Mouse (Mus musculus) stomach, postnatal 0 days (tissue): ENCODE results near the gene Nploc4. TPM values are rescaled to one million over a fixed set of nuclear protein-coding genes. Genes with fewer than 3 reads are reported as not detected.

Source experiments
- ATAC-seq: fragments of 200-750 bp; cut with Nextera tagmentation; 2 replicates; pipeline ENCODE4 v1.8.0; 2017; ENCODE audit not compliant: low FRiP score, low TSS enrichment
- DNase-seq: peaks from one replicate; pipeline ENCODE4 v3.0.0-alpha.2; 2016; ENCODE audit warnings: low spot score
- H3K27ac ChIP-seq: fragments of 300-500 bp; sonication (generic); replicated peaks from 2 replicates; pipeline ENCODE4 v1.5.1; 2014; ENCODE audit warnings: mild to moderate bottlenecking, control low read depth
- H3K27me3 ChIP-seq: fragments of 300-500 bp; sonication (generic); 2 replicates; pipeline ENCODE4 v1.6.1; 2014; ENCODE audit warnings: low read length; ENCODE audit not compliant: control insufficient read depth, insufficient read depth
- H3K36me3 ChIP-seq: fragments of 300-500 bp; sonication (generic); 2 replicates; pipeline ENCODE4 v1.6.1; 2014; ENCODE audit warnings: low read length, mixed read lengths; ENCODE audit not compliant: control insufficient read depth, insufficient read depth
- H3K4me1 ChIP-seq: fragments of 300-500 bp; sonication (generic); replicated peaks from 2 replicates; pipeline ENCODE4 v1.6.1; 2014; ENCODE audit warnings: antibody characterized with exemption; ENCODE audit not compliant: control insufficient read depth, insufficient read depth
- H3K4me2 ChIP-seq: fragments of 300-500 bp; sonication (generic); replicated peaks from 2 replicates; pipeline ENCODE4 v1.6.1; 2014; ENCODE audit warnings: low read depth, mild to moderate bottlenecking, control low read depth, moderate library complexity
- H3K4me3 ChIP-seq: fragments of 300-500 bp; sonication (generic); 2 replicates; pipeline ENCODE4 v1.5.1; 2014; ENCODE audit warnings: low read depth, low read length, control low read depth
- H3K9ac ChIP-seq: fragments of 300-500 bp; sonication (generic); 2 replicates; pipeline ENCODE4 v1.6.1; 2014; ENCODE audit warnings: mild to moderate bottlenecking, low read length, control low read depth, mixed read lengths
- H3K9me3 ChIP-seq: fragments of 300-500 bp; sonication (generic); 2 replicates; pipeline ENCODE4 v1.6.1; 2016; ENCODE audit warnings: low read length; ENCODE audit not compliant: control insufficient read depth
- CTCF ChIP-seq: IDR thresholded peaks from 2 replicates; pipeline ENCODE4 v1.5.1; 2016; ENCODE audit warnings: antibody characterized with exemption, low read depth, mild to moderate bottlenecking, moderate library complexity
- EP300 ChIP-seq: optimal IDR thresholded peaks from 2 replicates; pipeline ENCODE3; 2016; ENCODE audit warnings: antibody characterized with exemption
- WGBS: fragments of 180-500 bp; shearing (Covaris S2); extraction: QIAGEN DNeasy Blood & Tissue Kit; methylation state at CpG from one replicate; pipeline ENCODE4 v1.1.7; 2014; 5-methylcytosine and 5-hydroxymethylcytosine counted together
- microRNA-seq: library from miRNA; unstranded; fragments of <30 nt; microRNA quantifications from one replicate; pipeline ENCODE4, GENCODE M21; 2016
- polyA plus RNA-seq: library from polyadenylated mRNA; unstranded; fragments of >200 nt; fragmentation: Nextera tagmentation; extraction: Ambion mirVana; gene quantifications from 2 replicates; pipeline ENCODE4 v1.2.1, GENCODE M21; 2015

Gene Nploc4
- polyA plus RNA-seq, 1 experiment from 2014 or later = 15.7 TPM

DNA sequence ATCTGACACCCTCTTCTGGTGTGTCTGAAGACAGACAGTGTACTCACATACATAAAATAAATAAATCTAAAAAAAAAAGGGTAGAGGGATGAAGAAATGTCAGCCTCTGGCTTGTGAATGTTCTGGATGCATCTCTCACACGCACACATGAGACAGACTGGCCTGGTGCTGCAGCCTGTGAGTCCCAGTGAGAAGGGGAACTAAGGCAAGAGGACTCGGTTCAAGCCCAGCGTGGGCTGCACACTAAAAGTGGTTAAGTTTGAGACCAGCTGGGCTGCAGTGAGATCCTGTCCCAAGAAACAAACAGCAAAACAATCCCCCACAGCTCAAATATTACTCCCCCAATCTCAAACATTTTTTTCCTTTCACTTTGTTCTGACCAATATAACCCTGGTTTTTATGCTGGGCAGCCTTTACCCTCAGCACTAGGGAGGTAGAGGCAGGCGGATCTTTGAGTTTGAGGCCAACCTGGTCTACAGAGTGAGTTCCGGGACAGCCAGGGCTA is 94.8 kb downstream of the Nploc4 start:
- Histone ChIP-seq H3K4me2 (no peak overlapping the region), H3K36me3 (peaks cover 5% of the 10 kb centered on the region), H3K4me3 (no peak overlapping the region), H3K4me1 (no peaks in the 10 kb centered on the region; the same call in 1 of the 2 replicates), H3K27ac (no peak overlapping the region), H3K27me3 (no peaks in the 10 kb centered on the region), H3K9ac (no peak overlapping the region), H3K9me3 (no peaks in the 10 kb centered on the region)
- DNase-seq (peak; percentile 13), ATAC-seq (no peak)
- WGBS = 90% methylated on average over 5 of the region's 5 CpGs
- no peak for TF ChIP-seq EP300
- TF ChIP-seq CTCF = no peak

DNA sequence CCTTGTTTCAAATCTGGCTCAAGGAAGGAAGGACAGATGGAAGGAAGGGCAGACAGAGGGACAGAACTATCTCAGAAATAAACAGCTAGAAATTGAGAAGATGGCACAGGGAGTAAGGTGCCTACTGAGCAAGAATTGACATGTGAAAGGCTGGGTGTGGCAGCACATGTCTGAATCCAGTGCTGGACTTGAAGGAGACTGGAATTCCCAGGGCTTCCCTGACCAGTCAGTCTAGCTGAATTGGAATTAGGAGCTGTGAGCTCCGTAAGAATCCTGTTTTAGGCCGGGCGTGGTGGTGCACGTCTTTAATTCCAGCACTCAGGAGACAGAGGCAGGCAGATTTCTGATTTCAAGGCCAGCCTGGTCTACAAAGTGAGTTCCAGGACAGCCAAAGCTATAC is 95.8 kb downstream of the Nploc4 start:
- no peaks in the 10 kb centered on the region for H3K27me3 ChIP-seq
- H3K9me3 ChIP-seq = no peaks in the 10 kb centered on the region
- H3K4me3 ChIP-seq = no peak overlapping the region
- H3K4me1 ChIP-seq = no peaks in the 10 kb centered on the region; the same call in 1 of the 2 replicates
- H3K9ac ChIP-seq = no peak overlapping the region
- no peak overlapping the region for H3K27ac ChIP-seq
- H3K36me3 ChIP-seq = peaks cover 5% of the 10 kb centered on the region
- no peak overlapping the region for H3K4me2 ChIP-seq
- WGBS = 83% methylated on average over 4 of the region's 4 CpGs
- ATAC-seq = no peak
- DNase-seq = peak; percentile 13
- no peak for TF ChIP-seq CTCF
- TF ChIP-seq EP300 = no peak

- Histone ChIP-seq H3K9ac (no peak overlapping the region), H3K36me3 (peaks cover 1% of the 10 kb centered on the region), H3K4me3 (no peak overlapping the region), H3K27ac (peak overlapping the region; percentile 77), H3K4me1 (no peaks in the 10 kb centered on the region; the same call in 1 of the 2 replicates), H3K4me2 (no peak overlapping the region), H3K9me3 (no peaks in the 10 kb centered on the region), H3K27me3 (no peaks in the 10 kb centered on the region)
- DNase-seq (peak; percentile 82), ATAC-seq (peak; percentile 83)
- WGBS = 60% methylated on average over 10 of the region's 10 CpGs
- no peak for TF ChIP-seq CTCF
- TF ChIP-seq EP300 = no peak
Measured at GRCm38 (mm10) chr11:120339978-120340513, 97.5 kb downstream of the Nploc4 start.

DNA sequence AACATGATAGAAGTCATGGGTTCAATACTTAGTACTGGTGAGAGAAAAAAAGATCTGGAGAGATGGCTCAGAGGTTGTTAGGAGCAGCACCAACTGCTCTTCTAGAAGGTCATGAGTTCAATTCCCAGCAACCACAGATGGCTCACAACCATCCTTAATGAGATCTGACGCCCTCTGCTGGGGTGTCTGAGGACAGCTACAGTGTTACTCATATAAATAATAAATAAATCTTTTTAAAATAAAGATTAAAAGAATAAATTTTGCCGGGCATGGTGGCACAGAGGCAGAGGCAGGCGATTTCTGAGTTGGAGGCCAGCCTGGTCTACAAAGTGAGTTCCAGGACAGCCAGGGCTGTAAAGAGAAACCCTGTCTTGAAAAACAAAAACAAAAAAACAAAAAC is 98.7 kb downstream of the Nploc4 start:
- H3K9ac ChIP-seq = no peak overlapping the region
- H3K4me1 ChIP-seq = no peaks in the 10 kb centered on the region
- H3K27me3 ChIP-seq = no peaks in the 10 kb centered on the region
- DNase-seq (no peak), ATAC-seq (no peak)
- no peak overlapping the region for H3K27ac ChIP-seq
- no peaks in the 10 kb centered on the region for H3K36me3 ChIP-seq
- 64% methylated on average over 3 of the region's 3 CpGs for WGBS
- no peak overlapping the region for H3K4me3 ChIP-seq
- H3K9me3 ChIP-seq = no peaks in the 10 kb centered on the region
- H3K4me2 ChIP-seq = no peak overlapping the region
- TF ChIP-seq EP300 (no peak), CTCF (peak; percentile 19; the same call in 1 of the 2 replicates)

DNA sequence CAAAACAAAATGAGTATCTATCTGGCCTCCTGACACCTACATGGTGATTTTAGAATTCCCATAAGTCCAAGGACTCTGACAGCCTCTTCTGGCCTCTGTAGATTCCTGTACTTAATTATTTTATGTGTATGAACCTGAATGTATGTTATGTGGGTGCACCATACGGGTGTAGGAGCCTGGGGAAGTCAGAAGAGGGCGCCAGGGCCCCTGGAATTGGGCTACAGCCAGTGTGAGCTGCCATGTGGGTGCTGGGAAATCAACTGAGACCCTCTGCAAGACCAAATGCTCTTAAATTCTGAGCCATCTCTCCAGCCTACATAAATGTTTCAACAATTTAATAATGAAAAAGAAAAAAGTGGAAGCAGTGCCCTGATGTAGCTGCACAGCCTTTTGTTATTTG is 100.1 kb downstream of the Nploc4 start:
- Histone ChIP-seq H3K27me3 (no peaks in the 10 kb centered on the region), H3K4me1 (no peaks in the 10 kb centered on the region), H3K9ac (no peak overlapping the region), H3K27ac (no peak overlapping the region), H3K4me2 (no peak overlapping the region), H3K36me3 (no peaks in the 10 kb centered on the region), H3K9me3 (no peaks in the 10 kb centered on the region), H3K4me3 (no peak overlapping the region)
- WGBS = 43% methylated on average over 2 of the region's 2 CpGs
- DNase-seq (no peak), ATAC-seq (no peak)
- no peak for TF ChIP-seq CTCF
- TF ChIP-seq EP300 = no peak

DNA sequence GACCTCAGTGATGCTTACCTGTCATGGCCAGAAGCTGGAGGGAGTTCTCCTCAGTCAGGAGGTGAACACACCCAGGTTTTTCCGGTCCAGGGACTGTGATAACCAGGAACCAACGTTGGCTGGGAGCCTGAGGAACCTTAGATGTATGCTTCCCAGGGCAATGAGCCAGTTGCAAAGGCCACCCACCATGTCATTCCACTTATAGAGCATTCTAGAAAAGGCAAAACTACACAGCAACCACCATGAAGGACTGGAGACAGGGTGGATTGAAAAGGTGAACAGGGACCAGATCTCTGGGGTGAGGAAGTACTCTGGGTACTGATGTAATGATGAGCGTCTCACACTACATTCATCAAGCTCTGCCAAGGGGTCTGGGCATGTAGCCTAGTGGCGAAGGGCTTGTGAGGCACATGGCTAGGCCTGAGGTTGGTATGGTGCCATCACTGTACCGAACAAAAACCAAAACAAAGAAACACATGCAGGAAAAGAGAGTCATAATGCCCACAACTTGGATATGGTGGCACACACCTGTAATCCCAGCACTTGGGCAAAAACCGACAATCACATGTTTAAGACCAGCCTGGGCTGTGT is 102.0 kb downstream of the Nploc4 start:
- Histone ChIP-seq H3K4me2 (no peak overlapping the region), H3K27ac (no peak overlapping the region), H3K4me3 (no peak overlapping the region), H3K27me3 (no peaks in the 10 kb centered on the region), H3K36me3 (no peaks in the 10 kb centered on the region), H3K9ac (no peak overlapping the region), H3K4me1 (no peaks in the 10 kb centered on the region), H3K9me3 (no peaks in the 10 kb centered on the region)
- ATAC-seq = no peak
- no peak for TF ChIP-seq EP300
- no peak for TF ChIP-seq CTCF
- WGBS = 71% methylated on average over 6 of the region's 6 CpGs
- no peak for DNase-seq

Small RNA genes within 50 kb of the gene (microRNA-seq; reads per million reads assigned to microRNA genes)
- gene Gm23419 (not detected), gene Mir6935 (1.9 reads per million)

Other genes with a start within 250 kb of the Nploc4 start
- gene Bahcc1, start 204.8 kb downstream of the Nploc4 start, polyA plus RNA-seq = 2.7 and 2.9 TPM in 2 replicates
- gene Actg1, start 89.2 kb downstream of the Nploc4 start, polyA plus RNA-seq = 2,268 and 2,377 TPM in 2 replicates
- gene Fscn2, start 76.2 kb downstream of the Nploc4 start, polyA plus RNA-seq = 0.41 and 0.47 TPM in 2 replicates
- gene Faap100, start 58.9 kb downstream of the Nploc4 start, polyA plus RNA-seq = 14.3 and 15.3 TPM in 2 replicates
- not detected in 2 replicates for gene Tspan10, start 4.9 kb upstream of the Nploc4 start, polyA plus RNA-seq
- 0.15 TPM in 1 of 2 replicates, not detected in the other for gene Pde6g, start 15.8 kb upstream of the Nploc4 start, polyA plus RNA-seq
- gene Oxld1, start 20.4 kb upstream of the Nploc4 start, polyA plus RNA-seq = 18.2 and 19.8 TPM in 2 replicates
- 13.3 and 18.2 TPM in 2 replicates for gene Ccdc137, start 20.4 kb upstream of the Nploc4 start, polyA plus RNA-seq
- 24.4 and 30.6 TPM in 2 replicates for gene Arl16, start 29.9 kb upstream of the Nploc4 start, polyA plus RNA-seq
- gene Mrpl12, start 46.9 kb upstream of the Nploc4 start, polyA plus RNA-seq = 133 and 134 TPM in 2 replicates
- 86.1 and 94.0 TPM in 2 replicates for gene Slc25a10, start 54.1 kb upstream of the Nploc4 start, polyA plus RNA-seq
- 3.5 and 5.8 TPM in 2 replicates for gene Gcgr, start 93.0 kb upstream of the Nploc4 start, polyA plus RNA-seq
- 113 and 115 TPM in 2 replicates for gene Mcrip1, start 112.0 kb upstream of the Nploc4 start, polyA plus RNA-seq
- gene Ppp1r27, start 113.4 kb upstream of the Nploc4 start, polyA plus RNA-seq = not detected in 2 replicates
- 858 and 892 TPM in 2 replicates for gene P4hb, start 135.5 kb upstream of the Nploc4 start, polyA plus RNA-seq
- 352 and 362 TPM in 2 replicates for gene Arhgdia, start 143.9 kb upstream of the Nploc4 start, polyA plus RNA-seq
- gene Alyref, start 160.7 kb upstream of the Nploc4 start, polyA plus RNA-seq = 213 TPM in 2 replicates
- gene Anapc11, start 160.7 kb upstream of the Nploc4 start, polyA plus RNA-seq = 121 and 126 TPM in 2 replicates
- gene Npb, start 170.8 kb upstream of the Nploc4 start, polyA plus RNA-seq = 20.4 and 20.9 TPM in 2 replicates
- 73.7 and 79.0 TPM in 2 replicates for gene Pcyt2, start 180.2 kb upstream of the Nploc4 start, polyA plus RNA-seq
- 36.1 and 42.2 TPM in 2 replicates for gene Sirt7, start 187.5 kb upstream of the Nploc4 start, polyA plus RNA-seq
- gene Mafg, start 195.9 kb upstream of the Nploc4 start, polyA plus RNA-seq = 21.0 and 21.3 TPM in 2 replicates
- gene Pycr1, start 206.1 kb upstream of the Nploc4 start, polyA plus RNA-seq = 13.9 and 18.4 TPM in 2 replicates
- 0.21 TPM in 1 of 2 replicates, not detected in the other for gene Myadml2, start 210.4 kb upstream of the Nploc4 start, polyA plus RNA-seq
- gene Notum, start 223.5 kb upstream of the Nploc4 start, polyA plus RNA-seq = 1.4 and 2.7 TPM in 2 replicates
- 74.1 and 81.1 TPM in 2 replicates for gene Aspscr1, start 235.3 kb upstream of the Nploc4 start, polyA plus RNA-seq